Mouse (Mus musculus) ES-Bruce4 (cell line): ENCODE measurements around the gene Xpo5. TPM values are rescaled to one million over a fixed set of nuclear protein-coding genes. Genes with fewer than 3 reads are reported as not detected.

Experiments used
- H3K27ac ChIP-seq: 2 replicates; pipeline ENCODE4 v1.5.1; 2012; ENCODE audit warnings: low read length, inconsistent platforms; ENCODE audit not compliant: insufficient read depth
- H3K27me3 ChIP-seq: 2 replicates; pipeline ENCODE4 v1.6.1; 2012; ENCODE audit warnings: mild to moderate bottlenecking, low read length, inconsistent platforms; ENCODE audit not compliant: control insufficient read depth, poor library complexity, insufficient read depth, severe bottlenecking
- H3K36me3 ChIP-seq: 2 replicates; pipeline ENCODE4 v1.6.1; 2012; ENCODE audit warnings: inconsistent platforms, mild to moderate bottlenecking, low read length, moderate library complexity; ENCODE audit not compliant: control insufficient read depth, poor library complexity, insufficient read depth, severe bottlenecking
- H3K4me1 ChIP-seq: one replicate; pipeline ENCODE4 v1.8.1; 2011; ENCODE audit warnings: low read length; ENCODE audit not compliant: control insufficient read depth, insufficient read depth
- H3K4me3 ChIP-seq: 2 replicates; pipeline ENCODE4 v1.5.1; 2011; ENCODE audit warnings: low read depth, mild to moderate bottlenecking, low read length
- H3K9ac ChIP-seq: 2 replicates; pipeline ENCODE4 v1.6.1; 2012; ENCODE audit warnings: low read depth, mild to moderate bottlenecking, inconsistent platforms; ENCODE audit not compliant: poor library complexity, severe bottlenecking
- H3K9me3 ChIP-seq: replicated peaks from 2 replicates; pipeline ENCODE4 v1.6.1; 2012; ENCODE audit warnings: mild to moderate bottlenecking, low read length, inconsistent platforms; ENCODE audit not compliant: control insufficient read depth, poor library complexity, insufficient read depth, severe bottlenecking
- CTCF ChIP-seq: IDR thresholded peaks from one replicate; pipeline ENCODE4 v1.8.1; 2011; ENCODE audit warnings: low read depth, low read length
- EP300 ChIP-seq: IDR thresholded peaks from 2 replicates; pipeline ENCODE4 v1.6.1; 2011; ENCODE audit warnings: low read depth, low read length; ENCODE audit not compliant: insufficient read depth
- POLR2A ChIP-seq: IDR thresholded peaks from one replicate; pipeline ENCODE4 v1.8.1; 2011; ENCODE audit warnings: low read length; ENCODE audit not compliant: insufficient read depth
- polyA plus RNA-seq: library from polyadenylated mRNA; stranded (reverse); fragments of >200 nt; gene quantifications from 2 replicates; pipeline ENCODE4 v1.2.4, GENCODE M21; 2011; ENCODE audit warnings: low read depth; ENCODE audit not compliant: missing spikeins, insufficient read depth, insufficient read length

The Xpo5 gene
- polyA plus RNA-seq, 1 experiment = 77.8 TPM

GRCm38 (mm10) chr17:46277586-46277985 is 75.0 kb downstream of the Xpo5 start:
- Histone ChIP-seq H3K4me3 (no peak overlapping the region), H3K9me3 (no peaks in the 10 kb centered on the region), H3K27ac (no peak overlapping the region), H3K27me3 (no peaks in the 10 kb centered on the region), H3K4me1 (peaks cover 4% of the 10 kb centered on the region), H3K36me3 (peaks cover 30% of the 10 kb centered on the region), H3K9ac (no peak overlapping the region)
- TF ChIP-seq CTCF = no peak
- TF ChIP-seq EP300 = no peak
- no peak for TF ChIP-seq POLR2A

- TF ChIP-seq CTCF = no peak
- TF ChIP-seq POLR2A = no peak
- no peak for TF ChIP-seq EP300
- no peak overlapping the region for H3K4me3 ChIP-seq
- no peaks in the 10 kb centered on the region for H3K27me3 ChIP-seq
- H3K9me3 ChIP-seq = no peaks in the 10 kb centered on the region
- H3K9ac ChIP-seq = no peak overlapping the region
- H3K27ac ChIP-seq = no peak overlapping the region
- peaks cover 30% of the 10 kb centered on the region for H3K36me3 ChIP-seq
- H3K4me1 ChIP-seq = peaks cover 4% of the 10 kb centered on the region
Measured at GRCm38 (mm10) chr17:46278011-46278765, 75.6 kb downstream of the Xpo5 start.

DNA sequence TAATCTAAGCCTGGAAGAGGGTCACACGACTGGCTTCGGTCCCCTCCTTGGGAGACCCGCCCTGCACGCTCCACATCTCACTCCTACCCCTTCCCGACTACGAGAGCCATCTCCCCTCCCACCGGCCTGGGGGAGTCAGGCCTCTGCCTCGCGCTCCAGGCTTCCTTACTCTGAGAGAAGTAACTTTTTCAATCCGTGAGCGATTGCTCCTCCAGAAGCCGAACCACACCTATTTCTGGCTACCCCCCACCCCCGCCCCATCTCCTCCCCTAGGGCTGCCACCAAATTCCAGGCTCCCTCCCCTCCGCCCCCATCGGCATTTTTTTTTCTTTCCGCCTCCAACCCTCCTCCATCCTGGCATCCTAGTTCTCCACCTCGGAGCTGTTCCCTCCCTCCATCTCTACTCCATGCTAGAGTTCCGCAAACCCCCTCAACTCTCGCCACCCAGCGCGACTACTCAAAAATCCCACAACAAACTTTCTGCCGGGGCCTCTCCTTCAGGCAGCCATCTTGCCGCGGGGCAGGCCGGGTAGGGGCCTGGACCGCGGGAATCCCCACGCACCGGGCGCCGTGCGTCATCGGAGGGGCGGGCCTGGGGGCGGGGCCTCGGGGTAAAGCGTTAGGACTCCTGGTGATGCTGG is 80.0 kb downstream of the Xpo5 start, which contains the start of gene Tjap1:
Gene Tjap1, minus strand, starts transcription at position 544 of the 641 bp plus-strand sequence.
- TF ChIP-seq CTCF (no peak), POLR2A (peak; percentile 11)
- Histone ChIP-seq H3K9me3 (no peaks in the 10 kb centered on the region), H3K36me3 (peaks cover 22% of the 10 kb centered on the region), H3K9ac (peak within 1 kb of the TSS; percentile 90), H3K27ac (peak within 1 kb of the TSS; percentile 87), H3K4me1 (peaks cover 15% of the 10 kb centered on the region), H3K4me3 (peak within 1 kb of the TSS; percentile 96), H3K27me3 (no peaks in the 10 kb centered on the region)

- Histone ChIP-seq H3K27me3 (no peaks in the 10 kb centered on the region), H3K9ac (peak overlapping the region; percentile 90), H3K4me1 (peaks cover 16% of the 10 kb centered on the region), H3K27ac (peak overlapping the region; percentile 53), H3K4me3 (0 out of 2 replicates have a peak overlapping the region, but pooled peaks have one; percentile 9), H3K9me3 (no peaks in the 10 kb centered on the region), H3K36me3 (peaks cover 21% of the 10 kb centered on the region)
- TF ChIP-seq POLR2A (peak; percentile 4), EP300 (no peak), CTCF (no peak)
Measured at GRCm38 (mm10) chr17:46283140-46283539, 80.6 kb downstream of the Xpo5 start.

DNA sequence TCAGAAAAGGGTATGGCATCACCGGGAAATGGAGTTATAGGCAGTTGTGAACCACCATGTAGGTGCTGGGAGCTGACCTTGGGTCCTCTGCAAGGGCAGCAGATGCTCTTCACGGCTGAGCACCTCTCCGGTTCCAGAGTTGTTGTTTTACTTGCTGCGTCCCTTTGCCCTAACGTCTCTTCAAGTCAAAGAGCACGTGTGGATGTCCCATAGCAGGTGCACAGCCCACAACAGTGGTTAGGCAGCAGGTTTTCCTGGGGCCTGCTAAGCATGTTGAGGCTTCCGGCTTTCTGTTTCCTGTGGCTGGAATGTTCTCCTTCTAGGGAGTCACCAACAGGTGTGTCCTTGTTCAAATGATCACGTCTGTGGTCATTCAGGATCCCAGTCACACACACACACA is 81.3 kb downstream of the Xpo5 start:
- Histone ChIP-seq H3K4me3 (no peak overlapping the region), H3K27ac (no peak overlapping the region), H3K27me3 (no peaks in the 10 kb centered on the region), H3K4me1 (peaks cover 18% of the 10 kb centered on the region), H3K9ac (no peak overlapping the region), H3K36me3 (peaks cover 17% of the 10 kb centered on the region), H3K9me3 (no peaks in the 10 kb centered on the region)
- TF ChIP-seq CTCF = no peak
- TF ChIP-seq POLR2A = no peak
- no peak for TF ChIP-seq EP300

GRCm38 (mm10) chr17:46284653-46285052 is 82.1 kb downstream of the Xpo5 start:
- Histone ChIP-seq H3K9ac (no peak overlapping the region), H3K4me1 (peaks cover 18% of the 10 kb centered on the region), H3K4me3 (no peak overlapping the region), H3K27ac (no peak overlapping the region), H3K36me3 (peaks cover 12% of the 10 kb centered on the region), H3K27me3 (no peaks in the 10 kb centered on the region), H3K9me3 (no peaks in the 10 kb centered on the region)
- 0 out of 2 replicates have a peak, but pooled peaks have one; percentile 5 for TF ChIP-seq EP300
- TF ChIP-seq CTCF = no peak
